Mouse (Mus musculus): Measurements from ENCODE around the gene Zc3h7b.
"Not testable (repeated sequence)": the region's sequence is repeated elsewhere in the genome, so short reads cannot be mapped to it uniquely, and the experiment has no call there.

The Zc3h7b gene

GRCm38 (mm10) chr15:81744992-81745600 is at the start of gene Zc3h7b, which contains the start of gene Rangap1:
Zc3h7b (plus strand) TSS chr15:81745057.
Rangap1 (minus strand) TSS chr15:81745530.
- peak; percentile 91 for DNase-seq

- DNase-seq: no peak
Measured at GRCm38 (mm10) chr15:81697175-81697574, 47.7 kb upstream of the Zc3h7b start, which contains the start of gene Chadl. Chadl (minus strand) TSS chr15:81697287.

DNA sequence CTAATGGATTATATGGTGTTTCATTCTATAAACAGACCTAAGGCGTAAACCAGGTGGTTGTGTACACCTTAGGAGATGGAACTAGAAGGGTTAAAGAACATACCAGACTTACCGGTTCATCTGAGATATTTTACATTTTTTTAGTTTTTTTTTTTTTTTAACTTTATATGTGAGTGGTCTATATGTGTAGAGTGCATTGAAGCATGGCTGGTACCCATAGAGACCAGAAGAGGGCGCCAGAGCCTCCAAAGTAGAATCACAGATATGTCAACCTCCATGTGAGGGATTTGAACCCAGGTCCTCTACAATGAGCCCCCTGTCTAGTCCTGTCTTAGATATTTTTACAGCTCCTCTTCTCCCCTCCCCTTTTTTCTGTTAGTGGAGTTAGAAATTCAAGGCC is 47.0 kb upstream of the Zc3h7b start:
- DNase-seq: peak; percentile 35

DNA sequence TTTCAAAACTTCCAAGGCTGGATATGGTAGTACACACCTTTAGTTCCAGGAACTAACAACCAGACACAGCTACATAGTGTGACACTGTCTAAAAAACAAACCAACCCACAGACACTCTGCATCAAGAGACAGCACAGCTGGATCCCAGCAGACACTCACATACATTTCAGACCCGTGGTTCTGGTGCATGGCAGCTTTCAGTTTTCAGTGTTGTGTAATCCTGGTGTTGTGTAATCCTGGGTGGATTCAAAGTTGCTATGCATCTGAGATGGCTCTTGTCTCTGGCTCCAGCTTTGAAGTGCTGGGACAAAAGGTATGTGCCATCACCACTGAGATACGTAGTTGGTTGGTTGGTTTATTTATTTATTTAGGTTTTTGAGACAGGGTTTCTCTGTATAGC is 46.3 kb upstream of the Zc3h7b start:
- DNase-seq: no peak

GRCm38 (mm10) chr15:81700161-81700560 is 44.7 kb upstream of the Zc3h7b start:
- DNase-seq: no peak

DNA sequence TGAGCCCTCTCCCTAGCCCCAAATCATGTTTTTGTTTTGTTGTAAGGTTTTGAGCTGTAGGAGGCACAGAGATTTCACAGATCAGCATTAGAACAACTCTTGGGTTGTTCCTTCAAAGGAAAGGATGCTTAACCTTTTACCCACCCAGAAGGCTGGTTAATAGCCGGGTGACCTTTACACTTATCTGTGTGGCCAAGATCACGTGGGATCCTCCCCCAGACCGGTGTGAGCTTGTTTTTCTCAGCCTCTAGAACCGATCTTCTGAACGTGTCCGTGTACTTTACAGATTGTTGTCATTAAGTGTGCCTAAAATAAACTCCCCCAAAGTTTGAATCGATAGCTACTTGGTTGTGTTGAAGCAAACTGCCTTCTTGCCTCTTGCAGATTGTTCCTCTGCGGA is 44.3 kb upstream of the Zc3h7b start:
- no peak for DNase-seq

DNA sequence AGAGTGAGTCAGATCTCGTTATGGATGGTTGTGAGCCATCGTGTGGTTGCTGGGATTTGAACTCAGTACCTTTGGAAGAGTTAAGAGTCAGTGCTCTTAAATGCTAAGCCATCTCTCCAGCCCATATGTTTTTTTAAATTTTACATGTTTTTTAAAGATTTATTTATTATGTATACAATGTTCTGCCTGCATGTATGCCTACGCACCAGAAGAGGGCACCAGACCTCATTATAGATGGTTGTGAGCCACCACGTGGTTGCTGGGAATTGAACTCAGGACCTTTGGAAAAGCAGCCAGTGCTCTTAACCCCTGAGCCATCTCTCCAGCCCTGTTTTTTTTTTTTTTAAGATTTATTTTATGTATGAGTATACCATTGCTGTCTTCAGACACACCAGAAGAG is 43.5 kb upstream of the Zc3h7b start:
- DNase-seq: not testable (repeated sequence)

DNA sequence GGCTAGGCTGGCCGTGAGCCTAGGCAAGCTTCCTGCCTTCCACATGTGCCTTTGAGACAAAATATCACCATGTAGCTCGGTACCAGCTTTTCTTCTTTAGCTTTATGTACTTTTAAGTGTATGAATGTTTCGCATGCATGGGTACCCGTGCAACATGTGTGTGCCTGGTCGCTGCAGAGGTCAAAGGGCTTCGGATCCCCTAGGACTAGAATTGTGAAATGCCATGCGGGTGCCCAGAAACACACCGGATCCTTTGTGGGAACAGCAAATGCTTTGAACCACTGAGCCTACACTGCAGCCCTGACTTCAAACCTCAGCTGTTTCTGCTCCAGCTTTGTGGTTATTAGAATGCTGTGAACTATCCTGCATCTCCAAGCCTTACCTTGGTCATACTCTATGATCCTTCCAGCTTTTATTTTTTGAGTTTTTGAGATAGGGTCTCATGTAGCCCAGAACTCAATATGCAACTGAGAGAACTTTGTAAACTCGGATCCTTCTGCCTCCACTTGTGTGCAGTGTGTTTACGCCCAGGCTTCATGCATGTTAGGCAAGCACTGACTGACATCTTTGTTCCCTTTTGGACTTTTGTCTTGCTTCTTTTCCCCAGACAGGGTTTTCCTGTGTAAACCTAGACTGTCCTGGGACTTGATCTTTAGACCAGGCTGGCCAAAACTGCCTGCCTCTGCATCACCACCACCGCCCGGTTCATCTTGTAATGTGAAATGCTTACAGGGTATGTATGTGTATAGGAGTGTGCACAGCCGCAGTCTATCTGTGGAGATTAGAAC is 42.4 kb upstream of the Zc3h7b start:
- DNase-seq: no peak

DNA sequence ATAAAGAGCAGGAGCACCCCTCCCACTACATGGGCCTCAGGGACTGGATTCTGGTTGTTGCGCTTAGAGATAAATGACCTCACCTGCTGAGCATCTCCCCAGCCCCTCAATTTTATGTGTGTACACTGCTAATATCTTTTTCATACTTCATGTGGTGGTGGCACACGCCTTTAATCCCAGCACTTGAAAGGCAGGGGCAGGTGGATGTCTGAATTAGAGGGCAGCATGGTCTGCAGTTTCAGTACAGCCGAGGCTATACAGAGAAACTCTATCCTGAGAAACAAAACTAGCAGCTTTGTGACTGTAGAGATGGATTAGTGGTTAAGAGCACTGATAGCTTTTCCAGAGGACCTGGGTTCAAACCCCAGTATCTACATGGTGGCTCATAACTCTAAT is 41.8 kb upstream of the Zc3h7b start:
- no peak for DNase-seq

DNA sequence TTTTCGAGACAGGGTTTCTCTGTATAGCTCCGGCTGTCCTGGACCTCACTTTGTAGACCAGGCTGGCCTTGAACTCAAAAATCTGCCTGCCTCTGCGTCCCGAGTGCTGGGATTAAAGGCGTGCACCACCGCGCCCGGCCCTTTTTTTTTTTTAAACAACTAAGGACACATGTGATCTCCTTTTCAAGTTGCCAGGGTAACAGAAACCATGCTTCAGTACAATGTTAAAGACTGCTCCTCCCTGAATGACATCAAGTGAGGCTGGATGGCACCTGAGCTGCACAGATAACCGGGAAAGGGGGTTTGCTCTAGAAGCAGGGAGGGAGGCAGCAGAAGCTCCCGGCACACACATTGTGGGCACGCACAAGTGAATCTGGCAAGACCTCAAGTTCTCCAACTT is 35.9 kb upstream of the Zc3h7b start:
- no peak for DNase-seq

DNA sequence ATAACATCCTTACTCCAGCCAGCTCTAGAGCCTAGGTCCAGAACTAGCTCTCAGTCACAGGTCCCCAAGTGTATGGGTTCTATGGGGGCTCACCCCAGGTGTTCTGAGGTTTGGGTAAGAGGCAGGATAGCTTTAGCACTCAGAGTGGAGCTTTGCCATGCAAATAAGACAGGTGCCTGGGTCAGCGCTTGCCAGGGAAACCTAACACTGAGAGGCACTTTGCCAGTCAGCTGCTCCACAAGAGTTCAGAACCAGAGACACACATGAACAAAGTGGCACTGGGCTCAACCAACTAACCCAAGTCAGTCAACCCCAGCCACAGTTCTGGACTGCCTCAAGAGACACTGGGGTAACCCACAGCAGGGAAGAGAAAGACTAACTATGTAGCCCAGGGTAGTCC is 35.2 kb upstream of the Zc3h7b start:
- no peak for DNase-seq

DNA sequence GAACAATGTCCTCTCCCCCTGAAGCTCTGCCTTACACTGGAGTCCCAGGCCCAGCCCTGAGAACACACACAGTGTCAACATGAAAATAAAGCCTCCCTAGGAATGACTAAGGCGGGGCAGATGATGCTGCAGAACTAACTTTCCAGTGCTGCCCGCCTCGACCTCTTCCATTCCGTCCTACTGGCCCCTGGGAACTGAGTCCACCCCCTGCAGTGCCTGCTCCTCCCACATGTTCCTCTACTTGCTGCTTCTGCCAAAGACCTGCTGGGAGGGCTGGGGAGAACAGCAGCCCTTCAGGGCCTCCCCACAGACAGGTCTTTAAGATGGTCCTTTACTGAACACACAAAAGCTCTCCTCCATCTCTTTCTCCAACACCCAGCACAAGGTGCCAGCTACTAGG is 34.1 kb upstream of the Zc3h7b start:
- DNase-seq: no peak

GRCm38 (mm10) chr15:81713742-81714141 is 31.1 kb upstream of the Zc3h7b start:
- no peak for DNase-seq

GRCm38 (mm10) chr15:81718336-81719138 is 26.3 kb upstream of the Zc3h7b start:
- peak; percentile 37 for DNase-seq

- no peak for DNase-seq
Measured at GRCm38 (mm10) chr15:81719139-81719531, 25.7 kb upstream of the Zc3h7b start.

DNA sequence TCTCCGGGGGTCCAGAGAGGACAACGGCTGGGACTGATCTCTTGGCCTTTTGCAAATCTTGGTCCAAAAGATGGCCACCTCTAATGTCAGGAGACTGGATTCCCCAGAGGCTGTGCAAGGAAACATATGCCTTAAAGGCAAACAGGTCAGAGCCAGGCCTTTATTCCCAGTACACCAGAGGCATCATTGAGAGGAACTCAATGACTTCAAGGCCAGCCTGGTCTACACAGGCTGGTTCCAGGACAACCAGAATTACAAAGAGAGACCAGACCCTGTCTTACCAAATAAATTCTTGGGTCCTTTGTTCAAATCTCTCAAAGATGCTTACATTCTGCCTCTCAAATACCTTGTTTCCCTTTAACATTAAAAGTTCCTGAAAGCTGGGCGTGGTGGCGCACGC is 22.5 kb upstream of the Zc3h7b start:
- DNase-seq: no peak

DNA sequence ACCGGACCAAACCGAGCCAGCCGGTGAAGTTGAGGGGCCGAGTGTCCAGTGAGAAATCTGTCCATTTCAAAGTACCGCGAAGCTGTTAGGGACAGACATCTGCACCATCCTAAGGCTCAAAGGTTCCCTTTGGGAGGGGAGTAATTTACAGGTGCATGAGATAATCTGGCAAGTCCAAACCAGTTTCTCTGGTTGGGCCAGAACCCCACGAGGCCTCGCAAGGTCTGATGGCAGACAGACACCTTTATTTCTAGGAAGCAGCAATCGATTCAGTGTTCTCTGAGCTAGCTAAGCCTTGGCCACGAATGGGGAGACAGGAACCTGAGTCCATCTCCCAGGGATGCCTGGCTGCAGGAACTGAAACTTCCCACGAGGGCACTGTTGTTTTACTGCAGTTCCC is 21.2 kb upstream of the Zc3h7b start:
- DNase-seq: no peak

DNA sequence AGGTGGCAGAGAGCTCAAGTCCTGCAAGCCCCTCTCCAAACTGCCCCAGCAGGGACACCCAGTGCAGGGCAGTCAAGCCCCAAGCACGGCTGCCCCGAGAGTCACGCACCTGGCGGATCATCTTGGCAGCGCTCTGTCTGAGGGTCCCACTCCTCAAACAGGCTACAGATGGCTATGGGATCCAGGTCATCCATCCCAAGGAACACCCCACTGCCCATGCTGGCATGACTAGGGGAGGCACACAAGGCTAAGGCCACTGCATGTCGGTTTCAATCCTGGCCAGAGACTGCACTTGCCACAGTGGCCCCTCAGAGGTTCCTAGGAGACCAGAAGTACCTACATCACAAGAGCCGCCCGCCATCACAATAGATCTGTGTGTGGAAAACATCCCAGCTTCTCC is 18.9 kb upstream of the Zc3h7b start:
- no peak for DNase-seq

DNA sequence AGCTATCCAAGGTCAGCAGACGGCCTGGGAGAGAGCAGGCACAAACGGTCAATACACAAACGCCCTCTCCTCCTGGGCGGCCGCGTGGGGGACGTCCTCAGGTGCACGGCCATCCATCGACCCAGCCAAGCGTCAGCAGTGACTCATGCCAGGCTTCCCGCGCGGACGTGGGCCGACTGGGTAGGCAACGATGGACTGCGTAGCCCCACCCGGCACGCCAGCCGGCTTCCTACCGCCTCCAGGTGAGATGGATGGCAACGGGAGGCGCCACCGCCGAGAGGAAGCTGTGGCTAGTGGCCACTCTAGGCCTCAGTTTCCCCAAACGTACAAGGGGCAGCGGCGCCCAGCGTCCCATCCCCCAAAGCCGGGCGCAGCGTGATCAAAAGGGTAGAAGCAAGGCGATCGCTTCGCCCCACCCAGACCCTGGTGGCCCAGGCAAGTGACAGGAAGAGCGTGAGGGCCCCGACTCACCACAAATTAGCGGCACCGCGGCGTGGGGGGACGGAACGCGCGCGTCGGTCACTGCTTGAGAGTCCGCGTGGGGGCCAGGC is 15.5 kb upstream of the Zc3h7b start:
- peak; percentile 41 for DNase-seq

- DNase-seq: peak; percentile 99
Measured at GRCm38 (mm10) chr15:81729792-81730635, 14.8 kb upstream of the Zc3h7b start.

DNA sequence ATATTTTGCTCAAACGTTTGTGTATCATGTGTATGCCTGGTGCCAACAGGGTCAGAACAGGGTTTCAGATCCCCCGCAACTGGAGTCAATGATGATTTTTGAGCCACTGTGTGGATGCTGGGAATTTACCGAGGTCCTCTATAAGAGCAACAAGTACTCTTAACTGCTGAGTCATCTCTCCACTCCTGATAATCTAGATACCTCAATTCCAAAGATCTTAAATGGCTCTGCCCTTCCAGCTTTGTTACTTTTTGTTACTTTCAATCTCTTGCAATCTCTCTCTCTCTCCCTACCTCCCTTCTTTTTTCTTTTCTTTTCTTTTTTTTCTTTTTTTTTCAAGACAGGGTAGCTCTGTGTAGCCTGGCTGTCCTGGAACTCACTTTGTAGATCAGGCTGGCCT is 9.8 kb upstream of the Zc3h7b start:
- no peak for DNase-seq

- no peak for DNase-seq
Measured at GRCm38 (mm10) chr15:81739296-81739695, 5.6 kb upstream of the Zc3h7b start.

Measured in embryo, embryonic 11 days (tissue).